Mouse (Mus musculus) E14TG2a.4 (cell line): Measurements from ENCODE around the gene Get4.

Source experiments
- CTCF ChIP-seq: conservative IDR thresholded peaks from 2 replicates; pipeline ENCODE4 v1.5.1; 2014; ENCODE audit warnings: low read length
- NANOG ChIP-seq: IDR thresholded peaks from 2 replicates; pipeline ENCODE4 v1.6.1; 2014; ENCODE audit warnings: borderline replicate concordance, low read length, mixed read lengths
- POU5F1 ChIP-seq: IDR thresholded peaks from 2 replicates; pipeline ENCODE4 v1.6.1; 2014; ENCODE audit warnings: low read length, borderline replicate concordance

DNA sequence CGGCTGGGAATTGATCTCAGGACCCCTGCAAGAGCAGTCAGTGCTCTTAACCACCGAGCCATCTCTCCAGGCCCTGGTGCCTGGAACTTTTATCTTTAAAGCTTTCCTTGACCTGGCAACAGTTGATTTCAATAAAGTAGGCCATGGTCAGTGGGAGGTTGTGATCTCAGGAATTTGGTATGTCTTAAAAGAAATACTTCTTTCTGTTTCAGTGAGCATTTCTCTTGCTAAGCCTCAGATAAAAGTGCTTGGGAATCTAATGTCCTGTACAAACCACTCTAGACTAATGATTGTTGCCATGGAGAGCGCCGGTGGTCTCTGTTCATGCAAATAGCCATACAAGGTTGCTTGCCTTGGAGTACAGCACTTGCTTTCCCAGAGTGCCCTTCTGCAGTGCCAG lies 5.7 kb downstream of the Get4 start:
- TF ChIP-seq CTCF (no peak), NANOG (no peak), POU5F1 (no peak)
